Mouse (Mus musculus) heart, embryonic 11.5 days (tissue): ENCODE results near the gene Rab4b. TPM values are rescaled to one million over a fixed set of nuclear protein-coding genes. Genes with fewer than 3 reads are reported as not detected.

Experiments
- ATAC-seq: fragments of 200-750 bp; cut with Nextera tagmentation; replicated peaks from 2 replicates; pipeline ENCODE4 v1.8.0; 2017; ENCODE audit warnings: moderate library complexity; ENCODE audit not compliant: insufficient number of reproducible peaks, low FRiP score, low TSS enrichment
- H3K27ac ChIP-seq: fragments of 300-500 bp; sonication (generic); 2 replicates; pipeline ENCODE4 v1.5.1; 2014; ENCODE audit warnings: mild to moderate bottlenecking, low read depth, low read length
- H3K27me3 ChIP-seq: fragments of 300-500 bp; sonication (generic); 2 replicates; pipeline ENCODE4 v1.6.1; 2014; ENCODE audit warnings: mild to moderate bottlenecking, low read length, mixed read lengths; ENCODE audit not compliant: control insufficient read depth, insufficient read depth
- H3K36me3 ChIP-seq: fragments of 300-500 bp; sonication (generic); 2 replicates; pipeline ENCODE4 v1.6.1; 2014; ENCODE audit warnings: mild to moderate bottlenecking, low read length, moderate library complexity, mixed read lengths; ENCODE audit not compliant: control insufficient read depth, insufficient read depth
- H3K4me1 ChIP-seq: fragments of 300-500 bp; sonication (generic); 2 replicates; pipeline ENCODE4 v1.6.1; 2014; ENCODE audit warnings: low read length; ENCODE audit not compliant: control insufficient read depth, insufficient read depth
- H3K4me2 ChIP-seq: fragments of 300-500 bp; sonication (generic); 2 replicates; pipeline ENCODE4 v1.6.1; 2014; ENCODE audit warnings: mild to moderate bottlenecking, moderate library complexity
- H3K4me3 ChIP-seq: fragments of 300-500 bp; sonication (generic); 2 replicates; pipeline ENCODE4 v1.5.1; 2014; ENCODE audit warnings: low read depth, low read length
- H3K9ac ChIP-seq: fragments of 300-500 bp; sonication (generic); 2 replicates; pipeline ENCODE4 v1.6.1; 2014; ENCODE audit warnings: mild to moderate bottlenecking, low read depth, low read length, moderate library complexity
- H3K9me3 ChIP-seq: fragments of 300-500 bp; sonication (generic); replicated peaks from 2 replicates; pipeline ENCODE4 v1.6.1; 2016; ENCODE audit warnings: low read length; ENCODE audit not compliant: control insufficient read depth
- WGBS: fragments of 180-500 bp; shearing (Covaris S2); extraction: QIAGEN DNeasy Blood & Tissue Kit; methylation state at CpG from one replicate; pipeline ENCODE4 v1.1.7; 2014; ENCODE audit not compliant: insufficient replicate concordance; 5-methylcytosine and 5-hydroxymethylcytosine counted together
- polyA plus RNA-seq: library from polyadenylated mRNA; unstranded; fragments of >200 nt; fragmentation: Nextera tagmentation; extraction: Ambion mirVana; gene quantifications from 2 replicates; pipeline ENCODE4 v1.2.1, GENCODE M21; 2014

The Rab4b gene
- polyA plus RNA-seq, 1 experiment from 2014 or later = 49.7 TPM

- Histone ChIP-seq H3K27ac (peak overlapping the region; percentile 98), H3K27me3 (no peaks in the 10 kb centered on the region), H3K4me2 (peak overlapping the region; percentile 82), H3K9ac (peak overlapping the region; percentile 93), H3K4me3 (peak overlapping the region; percentile 78), H3K36me3 (peaks cover 7% of the 10 kb centered on the region; the same call in 1 of the 2 replicates), H3K9me3 (no peaks in the 10 kb centered on the region), H3K4me1 (peaks cover 31% of the 10 kb centered on the region)
- ATAC-seq = peak; percentile 81
- 0% methylated on average over 25 of the region's 43 CpGs for WGBS
Measured at GRCm38 (mm10) chr7:27166229-27166613, 12.5 kb downstream of the Rab4b start.

- ATAC-seq = no peak
- 2% methylated on average over 8 of the region's 8 CpGs for WGBS
- H3K27ac ChIP-seq = peak overlapping the region; percentile 98
- H3K36me3 ChIP-seq = peaks cover 7% of the 10 kb centered on the region; the same call in 1 of the 2 replicates
- H3K4me1 ChIP-seq = peaks cover 31% of the 10 kb centered on the region
- H3K9ac ChIP-seq = peak overlapping the region; percentile 93
- H3K27me3 ChIP-seq = no peaks in the 10 kb centered on the region
- peak overlapping the region; percentile 82 for H3K4me2 ChIP-seq
- no peaks in the 10 kb centered on the region for H3K9me3 ChIP-seq
- H3K4me3 ChIP-seq = peak overlapping the region; percentile 78
Measured at GRCm38 (mm10) chr7:27165696-27166095, 13.0 kb downstream of the Rab4b start.

- Histone ChIP-seq H3K4me1 (peaks cover 31% of the 10 kb centered on the region), H3K36me3 (peaks cover 7% of the 10 kb centered on the region; the same call in 1 of the 2 replicates), H3K27me3 (no peaks in the 10 kb centered on the region), H3K9me3 (no peaks in the 10 kb centered on the region), H3K27ac (peak overlapping the region; percentile 98; the same call in 1 of the 2 replicates), H3K9ac (peak overlapping the region; percentile 93), H3K4me3 (peak overlapping the region; percentile 78), H3K4me2 (peak overlapping the region; percentile 82)
- no peak for ATAC-seq
- WGBS = 70% methylated on average over 23 of the region's 23 CpGs
Measured at GRCm38 (mm10) chr7:27165007-27165655, 13.6 kb downstream of the Rab4b start.

- peaks cover 7% of the 10 kb centered on the region; the same call in 1 of the 2 replicates for H3K36me3 ChIP-seq
- peak overlapping the region; percentile 47 for H3K9ac ChIP-seq
- peak overlapping the region; percentile 82 for H3K4me2 ChIP-seq
- H3K27me3 ChIP-seq = no peaks in the 10 kb centered on the region
- ATAC-seq = no peak
- H3K4me1 ChIP-seq = peaks cover 31% of the 10 kb centered on the region
- 77% methylated on average over 33 of the region's 33 CpGs for WGBS
- peak overlapping the region; percentile 78; the same call in 1 of the 2 replicates for H3K4me3 ChIP-seq
- no peak overlapping the region for H3K27ac ChIP-seq
- H3K9me3 ChIP-seq = no peaks in the 10 kb centered on the region
Measured at GRCm38 (mm10) chr7:27164112-27164947, 14.4 kb downstream of the Rab4b start.

GRCm38 (mm10) chr7:27163450-27163805, 15.3 kb downstream of the Rab4b start:
- Histone ChIP-seq H3K27me3 (no peaks in the 10 kb centered on the region), H3K9me3 (no peaks in the 10 kb centered on the region), H3K4me2 (peak overlapping the region; percentile 82; the same call in 1 of the 2 replicates), H3K27ac (no peak overlapping the region), H3K4me1 (peaks cover 31% of the 10 kb centered on the region), H3K4me3 (peak overlapping the region; percentile 8; the same call in 1 of the 2 replicates), H3K9ac (no peak overlapping the region), H3K36me3 (peaks cover 15% of the 10 kb centered on the region)
- no peak for ATAC-seq
- 70% methylated on average over 5 of the region's 5 CpGs for WGBS

GRCm38 (mm10) chr7:27162780-27163449, 15.8 kb downstream of the Rab4b start:
- peak overlapping the region; percentile 82; the same call in 1 of the 2 replicates for H3K4me2 ChIP-seq
- H3K9me3 ChIP-seq = no peaks in the 10 kb centered on the region
- no peaks in the 10 kb centered on the region for H3K27me3 ChIP-seq
- no peak overlapping the region for H3K27ac ChIP-seq
- H3K4me1 ChIP-seq = peaks cover 31% of the 10 kb centered on the region
- H3K36me3 ChIP-seq = peaks cover 19% of the 10 kb centered on the region
- no peak overlapping the region for H3K4me3 ChIP-seq
- ATAC-seq = no peak
- 79% methylated on average over 5 of the region's 5 CpGs for WGBS
- no peak overlapping the region for H3K9ac ChIP-seq

GRCm38 (mm10) chr7:27161744-27162143, 17.0 kb downstream of the Rab4b start:
- no peak overlapping the region for H3K27ac ChIP-seq
- peaks cover 26% of the 10 kb centered on the region for H3K36me3 ChIP-seq
- H3K4me2 ChIP-seq = no peak overlapping the region
- H3K4me3 ChIP-seq = no peak overlapping the region
- peaks cover 31% of the 10 kb centered on the region for H3K4me1 ChIP-seq
- ATAC-seq = no peak
- H3K27me3 ChIP-seq = no peaks in the 10 kb centered on the region
- 76% methylated on average over 4 of the region's 4 CpGs for WGBS
- H3K9me3 ChIP-seq = no peaks in the 10 kb centered on the region
- H3K9ac ChIP-seq = no peak overlapping the region

GRCm38 (mm10) chr7:27160921-27161320, 17.8 kb downstream of the Rab4b start:
- 90% methylated on average over 3 of the region's 3 CpGs for WGBS
- no peak overlapping the region for H3K9ac ChIP-seq
- ATAC-seq = no peak
- H3K27ac ChIP-seq = no peak overlapping the region
- H3K4me3 ChIP-seq = no peak overlapping the region
- H3K36me3 ChIP-seq = peaks cover 26% of the 10 kb centered on the region
- no peaks in the 10 kb centered on the region for H3K9me3 ChIP-seq
- H3K27me3 ChIP-seq = no peaks in the 10 kb centered on the region
- no peak overlapping the region for H3K4me2 ChIP-seq
- peaks cover 31% of the 10 kb centered on the region for H3K4me1 ChIP-seq
